Mouse (Mus musculus) right cerebral cortex, postnatal 10 days (tissue): ENCODE results near the gene Oxnad1.
"Not testable (repeated sequence)": the region's sequence is repeated elsewhere in the genome, so short reads cannot be mapped to it uniquely, and the experiment has no call there.

Experiments used
- DNase-seq, 2 experiments: peaks; one replicate each; pipeline ENCODE4 v3.0.0; 2021; ENCODE audit warnings: low spot score in 2 of 2

Gene Oxnad1

DNA sequence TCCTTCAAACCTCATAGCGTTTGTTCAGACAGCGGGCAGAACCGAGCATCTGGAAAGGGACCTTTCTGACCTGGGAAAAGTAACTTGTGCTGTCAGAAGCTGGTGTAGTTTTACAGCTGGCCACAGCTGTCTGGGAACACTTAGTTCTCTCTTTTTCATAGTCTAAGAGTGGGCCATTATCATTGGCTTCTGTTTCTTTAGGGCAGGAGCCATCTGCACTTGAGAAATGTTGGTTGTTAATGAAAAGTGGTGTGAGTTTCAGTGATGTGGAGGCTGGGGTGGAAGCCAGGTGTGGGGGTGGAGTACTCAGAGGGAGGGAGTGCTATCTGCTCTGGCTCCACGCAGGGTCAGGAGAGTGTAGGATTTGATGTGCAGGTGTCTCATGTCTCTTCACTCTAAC is 6.0 kb downstream of the Oxnad1 start:
- DNase-seq = no peak

DNA sequence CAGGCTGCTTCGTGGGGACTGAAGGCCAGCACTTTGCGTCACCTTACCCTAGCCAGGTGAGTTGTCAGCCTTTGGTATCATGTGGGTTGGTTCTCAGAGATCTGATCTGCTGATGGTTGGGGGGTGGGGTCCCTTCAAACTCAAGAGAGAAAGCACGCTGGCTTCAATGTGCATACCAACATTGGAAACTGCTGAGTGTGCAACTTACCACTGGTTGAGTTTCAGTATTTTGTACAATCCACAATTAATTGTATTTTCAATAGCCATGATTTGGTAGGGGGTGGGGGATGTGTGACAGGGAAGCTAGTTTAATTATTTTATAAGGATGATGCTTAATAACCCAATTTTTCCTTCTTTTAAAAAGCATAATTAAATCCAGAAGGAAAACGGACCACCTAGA is 6.5 kb downstream of the Oxnad1 start:
- DNase-seq = no peak

DNA sequence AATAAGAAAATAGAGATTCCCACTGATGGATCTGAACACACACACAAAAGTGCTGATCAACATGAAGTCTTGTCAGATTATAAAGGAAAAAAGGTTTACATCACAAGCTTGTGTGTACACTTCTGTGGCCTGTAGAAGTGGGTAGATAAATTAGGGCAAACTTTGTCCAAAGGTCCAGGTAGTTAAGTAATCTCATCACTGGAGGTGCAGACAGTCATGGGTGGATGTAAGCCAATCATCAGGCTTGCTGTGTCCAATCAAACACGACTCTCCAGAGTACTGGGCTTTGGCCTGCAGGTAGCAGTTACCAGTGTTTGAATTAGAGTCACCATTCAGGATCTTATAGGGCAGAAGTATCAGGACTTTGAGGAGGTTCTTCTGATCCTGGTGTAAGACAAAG is 7.8 kb downstream of the Oxnad1 start:
- DNase-seq = no peak

GRCm38 (mm10) chr14:32093500-32094117 is 8.4 kb downstream of the Oxnad1 start:
- no peak for DNase-seq

DNA sequence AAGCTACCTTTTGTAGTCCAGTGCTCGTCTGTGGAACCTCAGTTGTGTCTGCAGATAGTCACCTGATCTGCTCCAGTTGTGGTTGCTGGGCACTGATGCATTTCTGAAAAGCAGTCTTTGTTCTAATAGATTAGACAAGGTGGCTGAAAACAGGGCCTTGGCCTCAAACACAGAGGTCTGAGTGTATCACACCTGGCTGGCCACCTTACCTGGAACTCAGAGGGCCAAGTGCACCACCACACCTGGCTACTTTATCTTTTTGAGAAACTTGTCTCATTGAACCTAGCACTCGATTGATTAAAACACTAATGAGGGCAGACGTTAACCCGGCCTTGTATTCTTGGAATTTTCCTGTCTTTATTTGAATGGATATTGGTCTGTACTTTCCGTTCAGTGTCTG is 10.5 kb downstream of the Oxnad1 start:
- DNase-seq = no peak

DNA sequence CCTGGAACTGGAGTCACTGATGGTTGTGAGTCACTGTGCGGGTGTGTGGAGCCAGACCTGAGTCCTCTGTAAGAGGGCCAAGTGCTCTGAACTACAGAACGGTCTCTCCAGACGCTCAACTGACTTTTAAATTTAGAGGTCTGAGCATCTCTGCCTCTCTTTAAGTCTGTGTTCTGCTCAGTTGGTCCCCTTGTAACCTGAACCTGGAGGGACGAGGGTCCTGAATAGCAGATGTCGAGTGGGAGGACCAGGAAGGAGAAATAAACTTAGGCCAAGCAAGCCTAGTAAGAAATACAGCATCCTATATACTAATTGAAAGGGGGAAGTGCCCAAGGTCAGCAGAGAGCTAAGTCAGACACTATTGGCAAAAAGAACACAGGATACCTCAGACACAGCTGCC is 11.6 kb downstream of the Oxnad1 start:
- DNase-seq = no peak

- DNase-seq = no peak
Measured at GRCm38 (mm10) chr14:32097691-32098090, 12.5 kb downstream of the Oxnad1 start.

DNA sequence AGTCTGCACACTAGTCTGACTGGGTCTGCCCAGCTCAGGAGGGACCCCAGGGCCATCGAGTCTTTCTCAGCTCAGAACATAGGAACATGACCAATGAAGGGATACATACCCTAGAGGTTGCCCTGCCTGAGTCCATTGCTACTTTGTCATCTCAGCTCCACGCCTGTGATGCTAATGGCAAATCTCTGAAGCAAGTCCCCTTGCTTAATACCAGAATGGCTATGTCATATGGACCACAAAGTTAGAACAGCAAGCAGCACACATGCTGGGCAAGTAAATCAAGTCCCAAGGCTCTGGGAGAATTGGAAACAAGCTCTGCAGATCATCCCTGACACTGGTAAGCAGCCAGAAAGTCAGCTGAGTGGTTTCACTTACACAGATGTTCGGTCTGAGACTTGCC is 13.8 kb downstream of the Oxnad1 start:
- DNase-seq = no peak

GRCm38 (mm10) chr14:32103556-32103955 is 18.4 kb downstream of the Oxnad1 start:
- no peak for DNase-seq

- DNase-seq = no peak
Measured at GRCm38 (mm10) chr14:32105663-32106062, 20.5 kb downstream of the Oxnad1 start.

- DNase-seq = no peak
Measured at GRCm38 (mm10) chr14:32106911-32107310, 21.7 kb downstream of the Oxnad1 start.

DNA sequence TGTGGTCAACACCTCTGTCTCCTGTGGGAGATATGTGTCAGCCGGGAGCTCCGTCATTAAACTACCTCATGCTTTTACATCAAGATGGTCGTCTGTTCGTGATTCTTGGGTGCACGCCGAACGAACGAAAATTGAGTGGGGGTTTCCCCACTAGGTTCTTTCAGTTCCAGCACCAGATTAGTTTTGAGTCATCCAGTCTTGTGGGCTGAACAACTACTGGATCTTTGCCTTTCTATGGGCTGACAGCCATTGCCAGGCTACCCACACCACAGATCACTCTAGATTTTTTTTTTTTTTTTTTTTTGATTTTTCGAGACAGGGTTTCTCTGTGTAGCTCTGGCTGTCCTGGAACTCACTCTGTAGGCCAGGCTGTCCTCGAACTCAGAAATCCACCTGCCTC is 26.9 kb downstream of the Oxnad1 start:
- not testable (repeated sequence) for DNase-seq

- no peak for DNase-seq
Measured at GRCm38 (mm10) chr14:32120940-32121919, 36.1 kb downstream of the Oxnad1 start.

DNA sequence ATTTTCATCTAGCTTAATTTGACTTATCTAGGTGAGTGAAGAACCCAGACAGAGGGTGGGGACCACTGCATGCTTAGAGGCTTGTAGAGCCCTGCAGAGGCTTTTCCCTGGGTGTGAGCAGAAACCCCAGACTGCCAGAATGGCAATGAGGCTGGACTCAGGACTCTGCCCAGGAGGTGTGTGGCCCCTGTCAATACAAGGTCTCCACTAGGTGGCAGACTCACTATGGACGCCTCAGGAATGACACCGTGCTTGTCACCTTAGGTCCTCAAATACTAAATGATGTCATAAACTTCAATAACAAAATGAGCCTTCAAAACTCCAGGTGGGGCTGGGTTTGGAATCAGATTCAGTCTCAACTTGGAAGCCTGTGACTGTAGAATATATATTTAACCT is 36.7 kb downstream of the Oxnad1 start:
- no peak for DNase-seq

DNA sequence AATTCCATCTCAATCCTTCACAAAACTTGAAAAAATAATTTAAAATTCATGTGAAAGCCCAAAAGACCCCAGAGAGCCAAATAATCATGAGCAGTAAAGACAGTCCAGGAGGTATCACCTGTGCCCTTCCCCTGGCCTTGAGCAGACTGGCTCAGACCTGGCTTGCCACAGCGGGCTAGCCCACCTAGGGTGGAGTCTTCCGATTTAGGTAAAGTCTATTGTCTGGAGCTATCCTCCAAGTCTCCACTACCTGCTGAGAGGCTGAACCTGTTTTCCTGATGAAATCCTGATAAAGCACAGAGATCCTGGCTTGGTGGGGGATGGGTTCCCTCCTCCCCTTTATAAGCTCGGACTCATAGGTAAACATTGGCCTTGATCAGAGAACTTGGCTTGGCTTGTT is 39.1 kb downstream of the Oxnad1 start:
- DNase-seq = no peak

GRCm38 (mm10) chr14:32125256-32125655 is 40.1 kb downstream of the Oxnad1 start:
- not testable (repeated sequence) for DNase-seq

- DNase-seq = no peak
Measured at GRCm38 (mm10) chr14:32128409-32128808, 43.2 kb downstream of the Oxnad1 start.

DNA sequence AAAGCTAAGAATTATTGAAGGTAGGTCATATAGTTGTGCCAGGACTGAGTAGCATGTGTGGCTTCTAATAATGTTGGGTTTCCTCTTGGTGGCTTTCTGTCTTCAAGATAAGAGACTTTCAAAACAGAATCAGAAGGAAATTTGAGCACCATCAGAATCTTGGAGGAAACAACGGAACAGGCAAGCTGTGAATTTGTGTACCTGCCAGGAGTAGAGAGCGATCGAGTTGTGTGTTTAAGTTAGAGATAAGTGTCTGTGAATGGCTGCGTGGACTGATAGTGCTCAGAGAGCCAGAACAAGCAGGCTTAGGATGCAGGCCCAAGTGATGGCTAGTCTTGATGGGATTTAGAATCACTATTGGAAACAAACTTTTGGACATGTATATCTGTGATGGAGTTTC is 46.7 kb downstream of the Oxnad1 start:
- no peak for DNase-seq

DNA sequence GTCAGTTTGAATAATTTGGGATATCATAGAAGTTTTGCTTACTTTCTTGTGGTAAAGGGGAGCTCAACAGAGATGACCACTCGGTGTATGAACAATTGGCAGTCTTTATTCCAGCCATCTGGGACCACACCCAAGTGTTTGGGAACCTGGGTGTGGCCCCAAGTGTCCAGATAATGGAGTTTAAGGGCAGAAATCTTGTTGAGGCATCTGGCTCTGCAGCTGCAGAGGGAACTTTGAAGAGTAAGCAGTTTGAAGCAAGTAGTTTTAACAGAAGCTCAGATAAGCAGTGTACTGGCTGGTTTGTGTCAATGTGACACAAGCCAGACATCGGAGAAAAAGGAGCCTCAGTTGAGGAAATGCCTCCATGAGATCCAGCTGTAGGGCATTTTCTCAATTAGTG is 49.1 kb downstream of the Oxnad1 start:
- no peak for DNase-seq

GRCm38 (mm10) chr14:32136467-32136866 is 51.3 kb downstream of the Oxnad1 start:
- not testable (repeated sequence) for DNase-seq

- no peak for DNase-seq
Measured at GRCm38 (mm10) chr14:32140359-32140965, 55.3 kb downstream of the Oxnad1 start.

DNA sequence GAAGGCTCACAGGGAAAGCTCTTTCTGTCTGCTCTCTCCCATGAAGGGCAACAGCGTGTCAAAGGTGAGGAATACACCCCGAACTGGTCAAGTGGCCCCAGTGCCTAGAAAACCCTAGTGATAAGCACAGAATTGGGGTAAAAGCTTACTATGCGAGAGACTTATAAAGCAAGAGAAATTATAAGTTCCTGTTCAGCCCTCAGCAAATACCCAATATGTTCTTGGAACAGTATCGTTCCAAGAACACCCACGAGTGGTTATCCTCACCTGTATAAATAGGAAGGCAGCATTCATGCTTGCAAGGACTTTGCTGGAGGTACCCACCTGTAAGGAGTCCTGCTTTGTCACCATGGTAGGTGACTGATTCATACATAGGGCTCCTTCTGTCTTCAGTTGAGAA is 56.5 kb downstream of the Oxnad1 start, which contains the start of gene Msmb:
TSS of gene Msmb (plus strand) at position 301 of the 400 bp plus-strand sequence.
- DNase-seq = no peak

GRCm38 (mm10) chr14:32144734-32145133 is 59.6 kb downstream of the Oxnad1 start:
- DNase-seq = no peak
